Mouse (Mus musculus) kidney, postnatal 0 days (tissue): ENCODE measurements around the gene Gm28168. TPM values are rescaled to one million over a fixed set of nuclear protein-coding genes. Genes with fewer than 3 reads are reported as not detected.
"Not testable (repeated sequence)": the region's sequence is repeated elsewhere in the genome, so short reads cannot be mapped to it uniquely, and the experiment has no call there.

ENCODE experiments used
- ATAC-seq: fragments of 200-750 bp; cut with Nextera tagmentation; replicated peaks from 2 replicates; pipeline ENCODE4 v1.8.0; 2017; ENCODE audit warnings: low read depth, moderate number of reproducible peaks, moderate TSS enrichment, moderate library complexity; ENCODE audit not compliant: low FRiP score
- DNase-seq: peaks from one replicate; pipeline ENCODE4 v3.0.0-alpha.2; 2016; ENCODE audit warnings: low spot score
- H3K27ac ChIP-seq: fragments of 300-500 bp; sonication (generic); 2 replicates; pipeline ENCODE4 v1.5.1; 2014; ENCODE audit warnings: mild to moderate bottlenecking
- H3K27me3 ChIP-seq: fragments of 300-500 bp; sonication (generic); 2 replicates; pipeline ENCODE4 v1.6.1; 2014; ENCODE audit warnings: low read length, mixed read lengths; ENCODE audit not compliant: insufficient read depth
- H3K36me3 ChIP-seq: fragments of 300-500 bp; sonication (generic); 2 replicates; pipeline ENCODE4 v1.6.1; 2014; ENCODE audit warnings: low read length, mixed read lengths; ENCODE audit not compliant: insufficient read depth
- H3K4me1 ChIP-seq: fragments of 300-500 bp; sonication (generic); replicated peaks from 2 replicates; pipeline ENCODE4 v1.6.1; 2014; ENCODE audit warnings: antibody characterized with exemption, low read length, mixed read lengths; ENCODE audit not compliant: insufficient read depth
- H3K4me2 ChIP-seq: fragments of 300-500 bp; sonication (generic); 2 replicates; pipeline ENCODE4 v1.6.1; 2014; ENCODE audit warnings: mild to moderate bottlenecking, low read length, moderate library complexity, mixed read lengths
- H3K4me3 ChIP-seq: fragments of 300-500 bp; sonication (generic); replicated peaks from 2 replicates; pipeline ENCODE4 v1.5.1; 2014; ENCODE audit warnings: low read depth, low read length
- H3K9ac ChIP-seq: fragments of 300-500 bp; sonication (generic); 2 replicates; pipeline ENCODE4 v1.6.1; 2014; ENCODE audit warnings: low read depth, low read length
- H3K9me3 ChIP-seq: fragments of 300-500 bp; sonication (generic); replicated peaks from 2 replicates; pipeline ENCODE4 v1.6.1; 2016; ENCODE audit warnings: low read length, inconsistent platforms, mixed read lengths
- CTCF ChIP-seq: IDR thresholded peaks from 2 replicates; pipeline ENCODE4 v1.5.1; 2016; ENCODE audit warnings: antibody characterized with exemption, low read depth, mild to moderate bottlenecking, moderate library complexity
- WGBS: fragments of 180-500 bp; shearing (Covaris S2); extraction: QIAGEN DNeasy Blood & Tissue Kit; methylation state at CpG from one replicate; pipeline ENCODE4 v1.1.7; 2014; 5-methylcytosine and 5-hydroxymethylcytosine counted together
- polyA plus RNA-seq: library from polyadenylated mRNA; unstranded; fragments of >200 nt; fragmentation: Nextera tagmentation; extraction: Ambion mirVana; gene quantifications from 2 replicates; pipeline ENCODE4 v1.2.1, GENCODE M21; 2015

The Gm28168 gene
- polyA plus RNA-seq = not detected in 2 replicates

DNA sequence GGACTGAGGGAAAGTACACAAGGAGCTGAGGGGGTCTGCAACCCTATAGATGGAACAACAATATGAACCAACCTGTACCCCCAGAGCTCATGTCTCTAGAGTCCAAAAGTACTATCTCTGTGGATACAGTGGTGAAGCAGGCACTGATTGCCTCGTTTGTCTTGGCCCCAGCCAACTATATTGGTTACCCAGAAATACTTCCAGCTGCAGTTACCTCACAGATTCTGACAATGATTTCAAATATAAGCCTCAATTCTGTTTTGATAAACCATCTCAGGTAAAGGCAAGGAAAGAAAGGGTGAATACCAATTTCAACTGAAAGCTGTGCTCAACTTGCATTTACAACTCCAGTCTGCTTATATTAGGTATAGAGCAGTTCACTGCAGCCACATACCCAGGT, at the start of gene Gm28168:
Gene Gm28168, plus strand, starts transcription at position 301 of the 400 bp plus-strand sequence.
- not testable (repeated sequence) for H3K4me1 ChIP-seq, H3K27me3 ChIP-seq, H3K36me3 ChIP-seq, H3K4me3 ChIP-seq, H3K27ac ChIP-seq, H3K9me3 ChIP-seq, DNase-seq, H3K4me2 ChIP-seq, ATAC-seq, H3K9ac ChIP-seq
- 60% methylated on average over 1 of the region's 1 CpGs for WGBS

DNA sequence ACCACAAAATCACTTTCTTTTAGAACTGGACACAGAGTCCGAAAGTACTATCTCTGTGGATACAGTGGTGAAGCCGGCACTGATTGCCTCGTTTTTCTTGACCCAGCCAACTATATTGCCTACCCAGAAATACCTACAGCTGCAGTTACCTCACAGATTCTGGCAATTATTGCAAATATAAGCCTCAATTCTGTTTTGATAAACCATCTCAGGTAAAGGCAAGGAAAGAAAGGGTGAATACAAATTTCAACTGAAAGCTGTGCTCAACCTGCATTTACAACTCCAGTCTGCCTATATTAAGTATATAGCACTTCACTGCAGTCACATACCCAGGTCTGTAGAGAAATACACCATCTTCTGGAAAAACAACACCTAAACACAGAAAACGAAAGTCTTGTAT, 37.8 kb downstream of the Gm28168 start, which contains the start of gene Gm7145:
Gene Gm7145, plus strand, starts transcription at position 301 of the 400 bp plus-strand sequence.
- H3K4me3 ChIP-seq = no peak within 1 kb of the TSS
- 70% methylated on average over 4 of the region's 4 CpGs for WGBS
- H3K36me3 ChIP-seq = no peaks in the 10 kb centered on the region
- H3K4me2 ChIP-seq = no peak within 1 kb of the TSS
- no peak within 1 kb of the TSS for H3K9ac ChIP-seq
- DNase-seq (no peak), ATAC-seq (no peak)
- H3K9me3 ChIP-seq = no peaks in the 10 kb centered on the region
- no peaks in the 10 kb centered on the region for H3K4me1 ChIP-seq
- no peak for TF ChIP-seq CTCF
- no peak within 1 kb of the TSS for H3K27ac ChIP-seq
- no peaks in the 10 kb centered on the region for H3K27me3 ChIP-seq

Other genes with a start within 250 kb of the Gm28168 start
- not detected in 2 replicates for gene Gm28363, start 230.9 kb upstream of the Gm28168 start, polyA plus RNA-seq
- not detected in 2 replicates for gene B020011L13Rik, start 146.9 kb upstream of the Gm28168 start, polyA plus RNA-seq
- not detected in 2 replicates for gene Gm28360, start 97.9 kb upstream of the Gm28168 start, polyA plus RNA-seq
- not detected in 2 replicates for gene Gm7145, start 37.9 kb downstream of the Gm28168 start, polyA plus RNA-seq
- 0.05 and 0.10 TPM in 2 replicates for gene Gm29106, start 248.5 kb downstream of the Gm28168 start, polyA plus RNA-seq